Comparison of ENCODE assay signal across 12 mouse cellular contexts in the genomic region with DNA sequence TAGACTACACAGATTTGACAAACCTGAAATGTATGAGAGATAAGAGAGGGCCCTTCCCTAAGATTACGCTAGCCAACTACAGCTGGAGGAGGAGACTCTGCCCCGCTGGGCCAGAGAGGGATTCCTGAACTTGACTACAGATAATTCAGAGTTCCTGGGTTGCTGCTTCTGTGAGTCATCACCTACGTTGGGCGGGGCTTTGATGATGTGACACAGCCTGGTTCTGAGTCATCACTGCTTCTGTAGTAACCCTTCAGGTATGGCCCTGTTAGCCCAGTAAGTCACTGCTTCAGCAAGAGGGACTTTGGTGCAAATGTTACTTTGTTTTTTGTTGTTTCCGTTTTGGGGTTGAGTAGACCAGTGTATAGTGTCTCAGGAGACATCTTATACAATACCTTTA. TPM values are rescaled to one million over a fixed set of nuclear protein-coding genes. Genes with fewer than 3 reads are reported as not detected.
DNase-seq lines count a peak whose midpoint lies in the region; TF ChIP-seq lines count a peak whose summit lies in the region.
"Had no signal": no experiment of that assay in that cellular context is flagged by ENCODE, and none has a peak within 500 bp of the region (broad histone marks: within the 10 kb centered on the region; RNA-seq: fewer than 3 reads in every experiment).

No protein-coding gene starts in this region.

- no peak overlapping the region for H3K4me3 ChIP-seq in forebrain, embryonic 10.5 days
- H3K4me3 ChIP-seq in thymus, adult 2 months (ENCODE audit: control insufficient read depth, insufficient read depth, low read length), result no peak overlapping the region
- H3K4me3 ChIP-seq: hindbrain, embryonic 10.5 days; left cerebral cortex, adult 2 months; myocyte had no signal

- TF ChIP-seq POLR2A in thymus, adult 2 months (IDR thresholded peaks at IDR 0.05; ENCODE audit: control insufficient read depth, extremely low read depth, insufficient read depth, low read length, poor library complexity), result no peak

- peak; percentile 16 for DNase-seq in lung, postnatal 25 days (ENCODE audit: low spot score)
- no peak for DNase-seq in lung, postnatal 10 days
- peak; percentile 63 for DNase-seq in NIH3T3 (ENCODE audit: low read depth)
- DNase-seq in heart, adult 9 months (ENCODE audit: low spot score in 2 of 2), result peak; percentile 10 to 23
- peak; percentile 67 to 74 for DNase-seq in natural killer cell, adult 2 months (ENCODE audit: low spot score in 2 of 2)
- no peak for DNase-seq in forebrain, embryonic 10.5 days (ENCODE audit: extremely low spot score, low spot score)
- DNase-seq in thymus, postnatal 0 days (ENCODE audit: low spot score), result no peak
- no peak for DNase-seq in thymus, adult 2 months
- DNase-seq: cerebellum, postnatal 14 days had no signal

- no peak overlapping the region for H3K27ac ChIP-seq in forebrain, embryonic 10.5 days
- no peak overlapping the region for H3K27ac ChIP-seq in thymus, adult 2 months (ENCODE audit: control insufficient read depth, insufficient read depth, low read length)
- H3K27ac ChIP-seq: hindbrain, embryonic 10.5 days; left cerebral cortex, adult 2 months had no signal

- TF ChIP-seq CTCF in thymus, adult 2 months (IDR thresholded peaks at IDR 0.05; ENCODE audit: borderline replicate concordance, control insufficient read depth, extremely low read depth, insufficient read depth, low read length, poor library complexity), result no peak

- no peaks in the 10 kb centered on the region for H3K4me1 ChIP-seq in forebrain, embryonic 10.5 days
- no peaks in the 10 kb centered on the region for H3K4me1 ChIP-seq in thymus, adult 2 months (replicated peaks; ENCODE audit: control insufficient read depth, insufficient read depth, low read length)
- H3K4me1 ChIP-seq: hindbrain, embryonic 10.5 days had no signal

- WGBS in forebrain, embryonic 10.5 days, result 85% methylated on average over 5 of the region's 5 CpGs
- WGBS in thymus, adult 2 months, result 93% methylated on average over 5 of the region's 5 CpGs

- H3K36me3 ChIP-seq in forebrain, embryonic 10.5 days (replicated peaks), result no peaks in the 10 kb centered on the region
- H3K36me3 ChIP-seq in thymus, adult 2 months (ENCODE audit: control insufficient read depth, insufficient read depth, low read length), result no peaks in the 10 kb centered on the region
- H3K36me3 ChIP-seq: hindbrain, embryonic 10.5 days had no signal

- H3K9me3 ChIP-seq in forebrain, embryonic 10.5 days, result no peaks in the 10 kb centered on the region
- H3K9me3 ChIP-seq: hindbrain, embryonic 10.5 days had no signal

- no peaks in the 10 kb centered on the region for H3K27me3 ChIP-seq in forebrain, embryonic 10.5 days (ENCODE audit: poor library complexity, severe bottlenecking)
- H3K27me3 ChIP-seq in thymus, adult 2 months (ENCODE audit: control insufficient read depth, insufficient read depth, low read length), result no peaks in the 10 kb centered on the region

RNA-seq across cellular contexts. Expression of a gene that starts 42.9 kb away (rescaled TPM):
- polyA plus RNA-seq in forebrain, embryonic 10.5 days (2016; fragmentation: Nextera tagmentation; extraction: Ambion mirVana), result 19.7 and 21.1 TPM in 2 replicates
- polyA plus RNA-seq in thymus, postnatal 0 days (2015; fragmentation: Nextera tagmentation; extraction: Ambion mirVana), result 54.1 and 63.7 TPM in 2 replicates
- 39.2 and 44.4 TPM in 2 replicates for polyA plus RNA-seq in thymus, adult 2 months (2012; rRNA removed)

Comparison
In these comparisons a context has a peak if more than half of its experiments do, and no peak if none do; other contexts are left out.
1. DNase-seq: peak in lung, postnatal 25 days (single experiment), NIH3T3 (single experiment), heart, adult 9 months (2 of 2) and natural killer cell, adult 2 months (2 of 2); none in lung, postnatal 10 days (single experiment), forebrain, embryonic 10.5 days (single experiment), thymus, postnatal 0 days (single experiment) and thymus, adult 2 months (single experiment).